Mouse (Mus musculus) heart, embryonic 11.5 days (tissue): ENCODE data around the gene Lalba. TPM values are rescaled to one million over a fixed set of nuclear protein-coding genes. Genes with fewer than 3 reads are reported as not detected.
A peak's percentile ranks its signal among the peaks of the same experiment; 100 is the strongest.
"Not testable (repeated sequence)": the region's sequence is repeated elsewhere in the genome, so short reads cannot be mapped to it uniquely, and the experiment has no call there.

ENCODE experiments used
- ATAC-seq: fragments of 200-750 bp; cut with Nextera tagmentation; replicated peaks from 2 replicates; pipeline ENCODE4 v1.8.0; 2017; ENCODE audit warnings: moderate library complexity; ENCODE audit not compliant: insufficient number of reproducible peaks, low FRiP score, low TSS enrichment
- H3K27ac ChIP-seq: fragments of 300-500 bp; sonication (generic); 2 replicates; pipeline ENCODE4 v1.5.1; 2014; ENCODE audit warnings: mild to moderate bottlenecking, low read depth, low read length
- H3K27me3 ChIP-seq: fragments of 300-500 bp; sonication (generic); 2 replicates; pipeline ENCODE4 v1.6.1; 2014; ENCODE audit warnings: mild to moderate bottlenecking, low read length, mixed read lengths; ENCODE audit not compliant: control insufficient read depth, insufficient read depth
- H3K36me3 ChIP-seq: fragments of 300-500 bp; sonication (generic); 2 replicates; pipeline ENCODE4 v1.6.1; 2014; ENCODE audit warnings: mild to moderate bottlenecking, low read length, moderate library complexity, mixed read lengths; ENCODE audit not compliant: control insufficient read depth, insufficient read depth
- H3K4me1 ChIP-seq: fragments of 300-500 bp; sonication (generic); 2 replicates; pipeline ENCODE4 v1.6.1; 2014; ENCODE audit warnings: low read length; ENCODE audit not compliant: control insufficient read depth, insufficient read depth
- H3K4me2 ChIP-seq: fragments of 300-500 bp; sonication (generic); 2 replicates; pipeline ENCODE4 v1.6.1; 2014; ENCODE audit warnings: mild to moderate bottlenecking, moderate library complexity
- H3K4me3 ChIP-seq: fragments of 300-500 bp; sonication (generic); 2 replicates; pipeline ENCODE4 v1.5.1; 2014; ENCODE audit warnings: low read depth, low read length
- H3K9ac ChIP-seq: fragments of 300-500 bp; sonication (generic); 2 replicates; pipeline ENCODE4 v1.6.1; 2014; ENCODE audit warnings: mild to moderate bottlenecking, low read depth, low read length, moderate library complexity
- H3K9me3 ChIP-seq: fragments of 300-500 bp; sonication (generic); replicated peaks from 2 replicates; pipeline ENCODE4 v1.6.1; 2016; ENCODE audit warnings: low read length; ENCODE audit not compliant: control insufficient read depth
- WGBS: fragments of 180-500 bp; shearing (Covaris S2); extraction: QIAGEN DNeasy Blood & Tissue Kit; methylation state at CpG from one replicate; pipeline ENCODE4 v1.1.7; 2014; ENCODE audit not compliant: insufficient replicate concordance; 5-methylcytosine and 5-hydroxymethylcytosine counted together
- polyA plus RNA-seq: library from polyadenylated mRNA; unstranded; fragments of >200 nt; fragmentation: Nextera tagmentation; extraction: Ambion mirVana; gene quantifications from 2 replicates; pipeline ENCODE4 v1.2.1, GENCODE M21; 2014

Lalba gene
- not detected in 2 replicates for polyA plus RNA-seq

DNA sequence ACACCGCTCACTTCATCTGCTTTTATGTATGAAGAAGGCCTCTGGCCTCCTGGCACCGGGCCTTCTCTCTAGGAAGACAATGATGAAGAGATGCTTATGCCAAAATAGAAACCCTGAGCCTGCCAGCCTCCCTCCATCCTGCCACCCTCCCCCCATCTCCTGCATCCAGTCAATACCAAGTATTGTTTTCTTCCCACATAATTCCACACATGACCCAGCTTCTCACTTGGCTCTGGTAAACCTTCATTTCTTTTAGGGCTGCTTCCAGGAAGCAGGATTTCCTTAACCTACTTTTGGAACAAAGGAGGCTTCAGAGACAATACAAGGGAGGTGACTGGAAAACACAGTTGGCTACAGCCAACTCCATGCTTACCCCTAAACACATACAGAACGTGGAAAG, at the start of gene Lalba:
Lalba (minus strand) TSS at position 21 of the 400 bp plus-strand sequence.
- 61% methylated on average over 3 of the region's 3 CpGs for WGBS
- H3K9ac ChIP-seq = no peak within 1 kb of the TSS
- no peaks in the 10 kb centered on the region for H3K4me1 ChIP-seq
- no peaks in the 10 kb centered on the region for H3K27me3 ChIP-seq
- no peak within 1 kb of the TSS for H3K4me2 ChIP-seq
- H3K9me3 ChIP-seq = no peaks in the 10 kb centered on the region
- no peak within 1 kb of the TSS for H3K4me3 ChIP-seq
- no peaks in the 10 kb centered on the region for H3K36me3 ChIP-seq
- ATAC-seq = no peak
- no peak within 1 kb of the TSS for H3K27ac ChIP-seq

DNA sequence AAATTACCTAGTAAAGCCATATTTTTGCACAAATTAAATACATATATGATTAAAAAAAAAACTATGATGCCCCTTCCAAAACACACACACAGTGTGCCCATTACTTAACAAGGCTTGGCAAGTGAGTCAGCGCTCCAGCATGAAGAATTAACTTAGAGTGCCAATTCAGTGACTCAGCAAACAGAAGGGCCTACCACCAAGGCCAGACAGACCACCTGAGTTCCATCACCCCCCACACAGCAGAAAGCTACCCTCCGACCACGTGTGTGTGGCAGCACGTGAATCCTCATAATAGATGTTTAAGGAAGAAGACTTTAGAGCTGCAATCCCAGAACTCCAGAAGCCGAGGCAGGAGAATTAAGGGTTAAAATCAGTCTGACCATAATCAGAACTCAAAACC, 49.8 kb upstream of the Lalba start:
- Histone ChIP-seq H3K36me3 (peaks cover 24% of the 10 kb centered on the region), H3K9ac (peak overlapping the region; percentile 90; the same call in 1 of the 2 replicates), H3K9me3 (no peaks in the 10 kb centered on the region), H3K27ac (no peak overlapping the region), H3K4me2 (peak overlapping the region; percentile 81), H3K4me1 (peaks cover 6% of the 10 kb centered on the region; the same call in 1 of the 2 replicates), H3K4me3 (peak overlapping the region; percentile 65), H3K27me3 (no peaks in the 10 kb centered on the region)
- WGBS = 40% methylated on average over 5 of the region's 5 CpGs
- ATAC-seq = no peak

DNA sequence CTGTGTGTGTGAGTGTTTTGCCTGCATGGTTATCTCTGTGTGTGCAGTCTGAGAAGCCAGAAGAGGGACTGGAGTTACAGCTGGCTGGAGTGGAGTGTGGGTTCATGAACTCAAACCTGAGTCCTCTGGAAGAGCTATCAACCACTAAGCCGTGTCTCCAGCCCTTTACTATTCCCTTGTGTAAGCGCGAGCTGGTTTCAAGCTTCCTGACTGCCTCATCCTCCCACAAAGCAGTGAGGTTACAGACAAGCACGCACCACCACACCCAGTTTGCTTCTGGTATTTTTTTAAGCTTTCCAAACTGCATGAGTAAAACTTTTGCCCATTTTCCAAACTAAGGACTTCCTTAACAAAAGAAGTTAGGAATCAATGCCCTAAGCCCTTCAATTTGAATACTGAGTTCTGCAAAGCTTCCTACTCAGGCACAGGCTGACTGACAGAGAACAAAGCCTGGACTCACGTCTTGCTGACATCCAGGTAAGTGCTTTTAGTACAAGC, 45.6 kb upstream of the Lalba start:
- H3K4me1 ChIP-seq = peaks cover 6% of the 10 kb centered on the region; the same call in 1 of the 2 replicates
- no peak for ATAC-seq
- no peaks in the 10 kb centered on the region for H3K9me3 ChIP-seq
- H3K9ac ChIP-seq = no peak overlapping the region
- H3K27me3 ChIP-seq = no peaks in the 10 kb centered on the region
- peaks cover 41% of the 10 kb centered on the region for H3K36me3 ChIP-seq
- no peak overlapping the region for H3K4me2 ChIP-seq
- 84% methylated on average over 5 of the region's 5 CpGs for WGBS
- H3K27ac ChIP-seq = no peak overlapping the region
- H3K4me3 ChIP-seq = no peak overlapping the region

DNA sequence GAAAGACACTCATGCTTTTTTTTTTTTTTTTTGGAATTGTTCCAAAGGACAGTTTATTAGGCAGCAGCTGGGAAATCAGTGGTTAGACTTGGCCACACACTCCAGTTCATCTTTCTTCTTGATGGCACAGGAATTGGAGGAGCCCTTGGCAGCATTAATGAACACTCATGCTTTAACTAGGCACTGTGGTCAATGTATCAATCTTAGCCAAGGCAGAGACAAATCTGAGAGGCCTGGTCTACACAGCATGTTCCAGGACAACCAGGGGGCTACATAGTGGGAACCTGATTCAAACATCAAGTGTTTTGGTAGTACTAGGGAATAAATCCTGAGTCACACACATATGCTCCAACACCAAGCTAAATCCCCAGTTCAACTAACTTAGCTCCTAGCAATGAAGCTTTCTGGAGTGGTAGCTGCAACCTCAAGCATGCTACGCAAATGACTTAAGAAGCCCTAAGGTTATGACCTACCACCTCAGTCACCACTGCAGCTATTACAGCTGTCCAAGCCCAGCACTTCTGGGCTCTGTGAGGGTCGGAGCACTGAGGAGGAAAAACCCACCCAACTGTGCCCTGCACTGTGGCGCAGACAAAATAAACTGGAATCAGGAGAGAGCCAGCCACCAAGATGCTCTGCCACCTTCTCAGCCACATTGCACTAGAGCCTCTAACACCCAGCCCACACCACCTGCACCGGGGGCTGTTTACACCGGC, 44.7 kb upstream of the Lalba start:
- H3K27me3 ChIP-seq = no peaks in the 10 kb centered on the region
- no peak; the same call in 1 of the 2 replicates for ATAC-seq
- no peak overlapping the region for H3K4me2 ChIP-seq
- no peaks in the 10 kb centered on the region for H3K9me3 ChIP-seq
- H3K4me1 ChIP-seq = peaks cover under 1% of the 10 kb centered on the region; the same call in 1 of the 2 replicates
- H3K4me3 ChIP-seq = no peak overlapping the region
- H3K9ac ChIP-seq = no peak overlapping the region
- no peak overlapping the region for H3K27ac ChIP-seq
- 97% methylated on average over 5 of the region's 5 CpGs for WGBS
- H3K36me3 ChIP-seq = peaks cover 47% of the 10 kb centered on the region

DNA sequence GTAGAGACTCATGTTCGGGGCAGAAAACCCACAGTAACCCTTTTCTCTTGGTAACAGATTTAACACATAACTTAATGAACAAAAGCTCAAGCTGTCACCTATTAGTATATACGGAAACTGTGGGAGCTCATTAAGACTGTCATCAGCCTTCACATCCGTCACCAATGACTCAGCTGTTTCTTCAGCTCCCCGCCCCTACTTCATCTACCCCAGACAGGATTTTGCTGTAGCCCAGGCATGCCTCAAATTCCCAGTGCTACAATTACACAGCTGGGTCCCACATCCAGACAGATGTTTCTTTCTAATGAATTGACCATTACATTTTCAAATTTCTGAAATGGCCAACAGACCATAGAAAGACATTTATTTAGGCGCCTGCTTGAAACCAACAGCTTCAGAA, 43.5 kb upstream of the Lalba start:
- no peak for ATAC-seq
- no peak overlapping the region for H3K4me2 ChIP-seq
- no peak overlapping the region for H3K9ac ChIP-seq
- H3K4me1 ChIP-seq = no peaks in the 10 kb centered on the region
- peaks cover 51% of the 10 kb centered on the region for H3K36me3 ChIP-seq
- no peaks in the 10 kb centered on the region for H3K9me3 ChIP-seq
- no peak overlapping the region for H3K27ac ChIP-seq
- H3K4me3 ChIP-seq = no peak overlapping the region
- H3K27me3 ChIP-seq = no peaks in the 10 kb centered on the region
- 59% methylated on average over 5 of the region's 5 CpGs for WGBS

DNA sequence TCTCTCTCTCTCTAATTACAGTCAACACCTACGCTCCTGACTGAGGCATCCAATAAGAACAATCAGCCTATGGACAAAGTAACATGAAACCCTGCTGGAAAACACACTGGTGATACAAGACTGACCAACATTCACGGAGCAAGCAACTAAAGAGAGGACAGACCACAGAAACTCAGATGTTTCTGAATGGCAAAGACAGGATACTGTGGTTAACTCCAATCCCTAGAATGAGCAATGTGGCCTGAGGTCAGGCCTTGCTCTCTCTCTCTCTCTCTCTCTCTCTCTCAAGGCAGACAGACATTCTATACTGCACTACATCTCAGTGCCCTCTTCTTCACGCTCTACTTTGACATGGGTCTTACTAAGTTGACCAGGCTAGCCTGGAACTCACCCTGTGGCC, 38.7 kb upstream of the Lalba start:
- H3K27ac ChIP-seq = no peak overlapping the region
- no peaks in the 10 kb centered on the region for H3K4me1 ChIP-seq
- no peak overlapping the region for H3K4me2 ChIP-seq
- ATAC-seq = no peak
- no peak overlapping the region for H3K4me3 ChIP-seq
- no peaks in the 10 kb centered on the region for H3K9me3 ChIP-seq
- H3K36me3 ChIP-seq = peaks cover 38% of the 10 kb centered on the region
- no peaks in the 10 kb centered on the region for H3K27me3 ChIP-seq
- no peak overlapping the region for H3K9ac ChIP-seq
- 98% methylated on average over 3 of the region's 3 CpGs for WGBS

DNA sequence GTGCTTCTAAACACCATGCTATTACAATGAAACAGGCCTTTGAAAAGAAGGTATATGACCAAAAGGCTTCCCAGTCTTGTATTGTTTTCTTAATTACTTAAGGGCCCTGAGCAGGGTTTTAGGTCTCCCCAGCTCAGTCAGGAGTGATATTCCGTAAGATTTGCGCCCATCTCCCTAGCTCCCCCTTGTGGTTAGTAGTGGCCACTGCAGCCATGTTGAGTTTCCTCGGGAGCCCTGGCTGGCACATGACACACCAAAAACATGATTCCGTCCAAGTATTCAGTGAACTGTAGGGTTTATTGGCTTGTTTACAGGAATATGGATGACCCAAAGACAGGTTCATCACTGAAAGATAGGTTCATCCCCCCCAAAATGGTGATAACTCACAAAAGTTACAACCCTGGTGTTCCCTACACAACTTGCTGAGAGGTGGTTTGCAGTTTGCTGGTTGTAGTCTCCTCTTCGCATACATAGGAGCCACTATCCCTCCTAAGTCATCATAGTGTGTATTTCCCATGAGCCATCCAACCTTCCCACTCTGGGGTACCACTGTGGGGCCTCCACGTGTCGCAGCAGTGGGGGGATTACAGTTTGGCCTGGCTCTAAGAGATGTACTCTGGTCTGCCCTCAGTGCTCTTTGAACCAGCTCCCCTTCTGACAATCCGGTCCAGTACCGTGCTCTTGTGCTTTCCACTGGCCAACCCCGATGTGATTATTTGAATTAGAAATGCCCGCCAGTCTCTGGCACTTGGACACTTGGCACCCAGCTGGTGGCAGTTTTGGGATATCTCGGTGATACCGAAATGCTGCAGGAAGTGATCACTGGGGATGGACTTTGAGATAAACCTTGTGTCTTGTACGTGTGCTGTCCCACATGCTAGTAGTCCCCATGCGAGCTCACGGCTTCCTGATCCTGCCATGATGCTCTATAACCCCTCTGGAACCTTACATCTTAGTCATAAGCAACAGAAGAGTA, 35.1 kb upstream of the Lalba start:
- Histone ChIP-seq H3K4me3 (no peak overlapping the region), H3K9me3 (no peaks in the 10 kb centered on the region), H3K27me3 (no peaks in the 10 kb centered on the region), H3K9ac (no peak overlapping the region), H3K36me3 (peaks cover 23% of the 10 kb centered on the region), H3K4me2 (no peak overlapping the region), H3K27ac (no peak overlapping the region), H3K4me1 (peaks cover 7% of the 10 kb centered on the region)
- ATAC-seq = no peak
- 72% methylated on average over 16 of the region's 16 CpGs for WGBS

DNA sequence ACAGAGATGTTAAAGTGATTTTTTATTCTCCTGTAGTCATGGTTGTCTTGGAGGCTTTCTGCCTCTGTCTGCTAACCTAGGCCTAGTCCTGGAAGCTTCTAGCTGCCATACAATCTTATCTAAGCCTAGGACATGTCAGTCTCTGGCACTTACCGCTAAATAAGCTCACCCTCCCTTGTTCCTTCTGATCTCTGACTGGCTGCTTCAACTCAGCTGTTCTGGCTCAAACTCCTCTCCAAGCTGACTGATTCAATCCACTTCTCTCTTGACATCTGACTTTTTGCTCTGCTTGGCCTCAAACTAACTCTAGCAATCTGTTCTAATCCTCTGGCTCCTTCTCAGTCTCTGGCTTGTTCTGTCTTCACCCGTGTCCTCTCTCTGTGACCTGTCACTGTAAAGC, 32.3 kb upstream of the Lalba start:
- H3K27ac ChIP-seq, H3K9me3 ChIP-seq, H3K36me3 ChIP-seq, H3K9ac ChIP-seq, H3K27me3 ChIP-seq, H3K4me3 ChIP-seq, ATAC-seq, H3K4me2 ChIP-seq: not testable (repeated sequence)
- H3K4me1 ChIP-seq = peaks cover 14% of the 10 kb centered on the region
- 45% methylated on average over 2 of the region's 2 CpGs for WGBS
